Mouse (Mus musculus) ES-Bruce4 (cell line): ENCODE measurements around the gene Ccdc142.

Experiments used
- CTCF ChIP-seq: IDR thresholded peaks from one replicate; pipeline ENCODE4 v1.8.1; 2011; ENCODE audit warnings: low read depth, low read length
- EP300 ChIP-seq: IDR thresholded peaks from 2 replicates; pipeline ENCODE4 v1.6.1; 2011; ENCODE audit warnings: low read depth, low read length; ENCODE audit not compliant: insufficient read depth
- POLR2A ChIP-seq: IDR thresholded peaks from one replicate; pipeline ENCODE4 v1.8.1; 2011; ENCODE audit warnings: low read length; ENCODE audit not compliant: insufficient read depth

GRCm38 (mm10) chr6:83065995-83066394, 35.4 kb upstream of the Ccdc142 start:
- TF ChIP-seq POLR2A (no peak), CTCF (no peak), EP300 (no peak)
